Mouse (Mus musculus): ENCODE measurements at regions not wholly inside any gene's neighbourhood (a gene's known extent, or its start where the extent isn't known, plus 50 kb on each side); places are given as distances from the start of the nearest gene placed in this dataset.

DNA sequence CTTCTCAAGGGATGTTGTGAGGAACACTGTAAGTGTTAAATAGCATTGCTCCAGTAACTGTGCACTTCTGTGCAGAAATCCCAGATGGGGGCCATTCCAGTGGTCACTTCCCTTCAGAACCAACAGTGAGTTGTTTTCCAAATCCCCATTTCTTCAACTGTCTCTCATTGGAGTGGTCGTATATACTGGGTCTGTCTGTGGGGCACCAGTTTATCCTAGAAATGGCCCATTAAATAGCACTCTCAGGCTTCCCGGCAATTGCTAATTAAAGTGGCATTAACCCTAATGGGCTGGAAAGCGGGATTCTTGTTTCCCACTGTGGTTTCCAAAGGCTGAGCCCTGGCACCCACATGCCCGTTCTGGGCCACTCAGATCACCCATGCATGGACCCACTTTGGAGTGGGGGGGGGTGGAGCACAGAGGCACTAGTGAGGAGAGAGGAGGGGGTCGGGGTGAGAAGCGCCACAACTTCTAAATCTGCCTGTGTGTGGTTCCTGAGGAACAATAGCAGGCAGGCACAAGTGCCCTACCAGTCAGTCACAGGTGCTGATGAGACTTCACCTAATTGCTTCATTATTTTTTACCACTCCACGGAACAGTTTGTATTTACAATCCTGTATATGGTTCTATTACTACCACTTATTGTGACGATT is 78.1 kb downstream of the Fam204a start:
- no peak for DNase-seq (ENCODE audit: extremely low spot score in 1 of 2, low spot score in 1 of 2)

DNA sequence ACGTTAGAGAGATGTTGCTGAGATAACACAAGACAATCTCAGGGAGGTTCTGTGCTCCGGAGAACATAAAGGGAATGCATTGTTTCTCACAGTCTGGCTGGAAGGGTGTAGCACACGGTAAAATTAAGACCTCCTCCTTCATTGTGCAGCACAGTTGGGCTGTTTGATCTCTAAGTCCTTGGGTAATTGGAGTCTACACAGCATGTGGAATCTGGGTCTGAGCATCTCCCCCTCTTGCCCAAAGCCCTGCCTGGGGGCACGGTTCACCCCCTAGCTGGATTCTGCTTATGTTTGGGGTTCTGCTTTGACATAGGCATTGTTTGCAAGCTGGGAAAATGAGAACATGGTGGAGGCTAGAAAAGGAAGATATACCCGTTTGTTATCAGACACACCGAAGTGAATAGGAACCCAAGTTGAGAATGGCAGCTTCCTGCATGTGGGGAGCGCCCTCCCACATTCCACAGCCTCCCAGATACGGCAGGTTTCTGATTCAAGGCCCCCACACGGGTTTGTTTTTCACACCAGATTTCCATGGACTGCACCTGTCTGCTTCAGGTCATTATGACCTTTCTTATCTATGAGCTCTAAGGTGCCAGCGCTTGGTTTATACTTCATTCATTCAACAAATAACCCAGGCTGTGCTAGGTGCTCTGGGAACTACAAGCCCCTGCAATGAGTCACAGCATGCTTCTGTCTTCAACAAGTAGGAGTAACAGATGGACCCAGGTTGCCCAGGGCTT is 79.9 kb downstream of the Fam204a start:
- DNase-seq (ENCODE audit: extremely low spot score in 1 of 2, low spot score in 1 of 2), result no peak

DNA sequence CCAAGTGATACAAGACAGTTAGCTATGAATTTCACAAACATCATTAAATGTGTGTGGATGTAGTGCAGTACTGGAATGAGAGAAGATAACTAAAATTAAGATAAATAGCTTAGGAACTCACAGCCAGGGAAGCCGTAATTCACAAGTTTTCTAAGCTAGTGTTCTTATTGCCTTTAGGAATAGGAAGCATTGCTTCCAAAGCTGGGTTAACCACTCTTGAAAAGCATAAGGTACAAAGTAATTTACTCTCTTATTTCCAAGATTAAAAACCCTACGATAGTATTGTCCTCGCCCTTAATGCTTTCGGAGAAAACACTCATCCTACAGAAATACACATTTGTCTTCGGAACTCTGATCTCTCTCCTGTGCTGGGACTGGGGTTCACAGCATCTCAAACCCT is 81.3 kb downstream of the Fam204a start:
- no peak for DNase-seq (ENCODE audit: extremely low spot score in 1 of 2, low spot score in 1 of 2)

DNA sequence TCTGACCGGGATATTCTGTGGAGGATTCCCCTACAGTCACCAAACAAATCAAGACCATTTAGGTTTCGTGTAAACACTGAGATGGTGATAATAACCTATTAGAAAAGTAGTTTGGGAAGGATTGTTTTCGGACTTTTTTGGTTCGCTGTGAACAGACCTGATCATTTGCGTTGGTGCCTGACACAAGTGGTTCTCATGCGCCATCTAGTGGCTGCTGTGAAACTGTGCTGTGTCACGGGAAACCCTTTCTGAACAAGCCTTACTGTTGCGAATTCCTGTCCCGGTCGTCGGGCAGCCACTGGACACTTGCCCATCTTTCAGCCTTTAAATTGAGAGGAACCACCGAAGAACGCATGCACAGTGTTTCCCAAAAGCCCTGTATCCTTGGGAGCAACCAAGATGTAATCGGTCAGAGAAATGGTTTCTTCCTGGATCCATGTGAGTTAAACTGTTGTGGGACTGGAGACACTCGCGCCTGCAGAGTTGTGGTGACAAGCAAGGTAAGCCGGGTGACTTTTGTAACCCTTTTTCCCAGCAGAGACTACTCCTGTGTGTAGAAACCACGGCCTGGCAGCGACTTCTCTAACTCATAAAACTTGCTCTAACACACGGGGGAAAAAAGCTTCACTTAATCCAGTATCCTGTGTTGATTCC is 82.0 kb downstream of the Fam204a start:
- DNase-seq (ENCODE audit: extremely low spot score in 1 of 2, low spot score in 1 of 2), result peak; percentile 33 to 89

DNA sequence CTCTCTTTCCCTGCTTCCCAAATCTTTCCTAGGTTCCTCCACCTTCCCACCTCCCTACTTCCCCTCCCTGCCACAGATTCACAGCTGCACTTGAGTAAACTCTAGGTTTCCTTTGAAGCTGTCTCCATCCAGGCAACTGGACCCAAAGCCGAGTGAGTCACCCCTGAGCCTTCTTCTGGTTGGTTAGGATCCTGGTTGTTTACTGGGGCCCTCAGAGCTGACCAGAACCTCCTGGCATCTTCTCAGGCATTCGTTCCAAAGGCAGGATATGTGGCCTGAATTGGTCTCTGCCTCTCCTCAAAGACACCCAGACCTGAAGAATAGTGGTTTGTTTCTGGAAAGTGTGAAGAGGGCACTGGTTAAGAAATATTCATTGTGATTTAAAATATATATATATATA is 87.6 kb downstream of the Fam204a start:
- DNase-seq (ENCODE audit: extremely low spot score in 1 of 2, low spot score in 1 of 2), result no peak

DNA sequence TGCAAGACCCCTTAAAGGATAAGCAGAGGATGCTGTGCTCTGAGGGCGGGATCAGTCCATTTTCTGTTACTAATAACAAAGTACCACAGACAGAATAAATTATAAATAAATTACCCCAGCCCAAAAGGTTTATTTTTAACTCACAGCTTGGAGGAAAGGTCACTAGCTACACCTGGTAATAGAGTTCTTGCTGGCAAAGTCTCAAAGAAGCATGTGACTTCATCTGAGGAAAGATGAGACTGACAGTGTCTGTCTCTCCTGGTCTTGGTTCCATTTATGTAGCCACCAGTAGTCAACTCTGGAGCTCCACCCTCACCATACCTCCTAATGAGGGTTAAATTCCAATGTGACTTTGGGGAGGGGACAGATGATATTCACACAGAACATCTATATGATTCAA is 90.0 kb downstream of the Fam204a start:
- DNase-seq (ENCODE audit: extremely low spot score in 1 of 2, low spot score in 1 of 2), result no peak

DNA sequence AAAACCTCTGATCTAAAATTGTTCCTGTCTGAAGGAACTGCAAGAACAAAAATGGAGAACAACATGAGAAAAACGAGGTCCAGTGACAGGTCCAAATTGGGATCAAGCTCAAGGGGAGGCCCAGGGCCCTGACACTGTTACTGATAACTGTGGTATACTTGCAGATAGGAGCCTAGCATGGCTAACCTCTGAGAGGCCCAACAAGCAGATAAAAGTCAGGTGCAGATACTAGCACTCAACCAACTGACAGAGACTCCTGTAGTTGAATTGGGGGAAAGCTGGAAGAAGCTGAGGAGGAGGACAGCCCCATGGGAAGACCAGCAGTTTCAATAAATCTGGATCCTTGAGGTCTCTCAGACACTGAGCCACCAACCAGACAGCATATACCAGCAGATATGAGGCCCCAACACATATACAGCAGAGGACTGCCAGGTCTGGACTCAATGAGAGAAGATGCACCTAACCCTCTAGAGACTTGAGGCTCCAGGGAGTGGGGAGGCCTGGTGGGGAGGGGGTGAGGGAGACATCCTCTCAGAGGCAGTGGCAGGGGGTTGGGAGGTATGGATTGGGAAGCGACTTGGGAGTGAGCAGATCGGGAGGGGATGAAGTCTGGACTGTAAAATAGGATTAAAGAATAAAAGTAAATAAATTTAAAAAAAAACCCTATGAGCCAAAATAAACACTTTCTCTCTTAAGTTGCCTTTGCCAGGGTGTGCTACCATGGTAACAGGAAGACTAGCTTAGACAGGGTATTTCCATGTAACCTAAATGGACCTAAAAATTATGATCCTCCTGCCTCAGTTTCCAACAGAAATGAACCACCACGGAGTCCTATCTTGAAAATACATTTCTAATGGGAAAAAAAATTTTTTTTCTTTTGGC is 91.8 kb downstream of the Fam204a start:
- DNase-seq (ENCODE audit: extremely low spot score in 1 of 2, low spot score in 1 of 2), result no peak

DNA sequence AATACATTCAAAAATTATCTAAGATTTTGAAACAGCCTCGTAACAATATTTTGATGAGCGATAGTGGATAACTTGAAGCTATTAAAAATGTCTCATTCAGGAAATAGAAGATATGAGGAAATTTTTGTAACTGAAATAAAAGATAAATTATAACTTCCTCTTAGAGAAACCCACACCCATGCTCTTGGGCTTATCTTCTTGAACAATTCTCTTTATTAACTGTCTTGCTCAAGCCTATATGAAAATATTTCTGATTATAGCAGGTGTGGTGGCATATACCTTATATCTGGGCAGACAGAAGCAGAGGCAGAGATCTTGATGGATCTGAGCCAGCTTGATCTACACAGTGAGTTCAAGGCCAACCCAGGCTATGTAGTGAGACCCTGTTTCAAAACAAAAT is 96.9 kb downstream of the Fam204a start:
- DNase-seq (ENCODE audit: extremely low spot score in 1 of 2, low spot score in 1 of 2), result no peak

DNA sequence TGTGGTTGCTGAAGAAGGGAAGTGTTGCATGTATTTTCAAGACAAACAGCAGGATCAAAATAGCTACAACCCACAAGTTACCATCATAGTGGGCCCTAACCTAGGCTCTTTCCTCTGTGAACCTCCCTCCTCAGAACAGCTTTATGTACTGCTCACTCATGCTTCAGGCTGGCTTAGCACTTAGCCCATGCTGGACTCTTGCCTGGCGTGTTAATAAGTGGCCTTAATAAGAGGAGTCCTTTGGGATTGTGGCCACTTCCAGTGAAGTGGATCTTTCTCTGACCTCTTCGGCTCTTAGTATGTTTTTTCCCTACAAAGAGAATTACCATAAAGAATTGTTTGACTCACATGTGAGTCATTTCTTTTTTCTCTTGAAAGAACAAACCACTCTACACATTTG is 101.9 kb downstream of the Fam204a start:
- no peak for DNase-seq (ENCODE audit: extremely low spot score in 1 of 2, low spot score in 1 of 2)

DNA sequence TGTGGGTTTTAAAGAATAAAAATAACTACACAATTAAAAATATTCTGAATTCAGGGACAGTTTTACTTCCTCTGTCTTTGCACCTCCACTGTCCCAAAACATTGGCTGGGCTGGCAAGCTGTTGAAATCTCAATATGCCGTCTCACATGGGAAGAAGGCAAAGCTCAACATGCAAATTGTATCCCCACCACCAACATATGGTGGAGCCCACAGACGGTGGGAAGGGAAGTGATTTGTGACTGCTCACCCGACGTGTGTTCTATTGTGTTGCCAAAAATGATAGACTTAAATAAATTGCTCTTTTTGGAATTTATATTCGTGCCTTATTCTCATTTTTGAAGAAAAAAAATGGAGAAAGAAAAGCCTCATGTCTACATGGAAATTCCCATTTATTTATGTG is 105.6 kb downstream of the Fam204a start:
- no peak for DNase-seq (ENCODE audit: extremely low spot score in 1 of 2, low spot score in 1 of 2)

DNA sequence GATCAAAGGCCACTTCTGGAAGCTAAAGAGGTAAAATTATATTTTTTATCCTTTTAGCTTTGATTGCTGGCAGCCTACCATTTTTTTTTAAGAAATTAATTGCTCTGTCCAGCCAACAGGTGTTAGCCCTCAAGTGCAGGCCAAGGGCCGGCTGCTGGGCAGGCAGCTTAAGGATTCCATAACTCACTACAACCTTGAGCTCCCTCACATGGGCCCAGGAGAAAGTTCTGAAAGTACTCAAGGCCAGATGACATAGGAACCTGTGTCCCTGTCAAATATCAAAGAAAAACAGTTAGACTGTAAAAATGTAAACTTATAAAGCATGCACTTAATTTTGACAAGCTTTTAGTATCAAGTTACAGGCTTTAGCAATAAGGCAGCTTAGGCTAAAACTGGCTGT is 107.5 kb downstream of the Fam204a start:
- DNase-seq (ENCODE audit: extremely low spot score in 1 of 2, low spot score in 1 of 2), result no peak

DNA sequence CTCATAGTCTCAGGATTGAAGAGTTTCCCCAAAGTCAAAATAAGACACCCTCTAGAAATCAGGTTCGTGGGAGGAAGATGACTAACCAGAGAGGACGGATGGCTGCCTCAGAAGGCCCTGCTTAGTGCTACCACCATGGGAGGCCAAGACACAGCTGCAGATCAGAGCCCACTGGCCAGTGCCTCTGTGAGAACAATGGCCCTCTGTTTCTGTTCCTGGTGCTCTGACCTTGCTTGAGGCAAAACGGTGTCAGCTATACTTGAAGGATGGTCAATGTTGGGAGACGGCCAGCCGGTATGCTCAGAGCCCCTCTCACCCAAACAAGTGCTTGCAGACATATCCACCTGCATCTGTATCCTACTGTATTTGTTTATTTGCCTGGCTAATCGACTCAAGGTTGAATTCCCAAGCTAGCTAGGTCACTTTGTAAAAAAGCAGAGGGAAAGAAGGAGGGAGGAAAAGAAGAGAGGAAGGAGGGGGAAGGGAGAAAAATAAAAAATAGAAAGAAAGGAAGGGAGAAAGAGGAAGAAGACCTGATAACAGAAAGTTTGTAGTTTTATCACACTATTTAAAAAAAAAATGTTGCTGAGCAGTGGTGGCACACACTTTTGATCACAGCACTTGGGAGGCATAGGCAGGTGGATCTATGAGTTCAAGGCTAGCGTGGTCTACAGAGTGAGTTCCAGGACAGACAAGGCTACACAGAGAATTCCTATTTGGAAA is 112.7 kb downstream of the Fam204a start:
- DNase-seq (ENCODE audit: extremely low spot score in 1 of 2, low spot score in 1 of 2), result no peak

DNA sequence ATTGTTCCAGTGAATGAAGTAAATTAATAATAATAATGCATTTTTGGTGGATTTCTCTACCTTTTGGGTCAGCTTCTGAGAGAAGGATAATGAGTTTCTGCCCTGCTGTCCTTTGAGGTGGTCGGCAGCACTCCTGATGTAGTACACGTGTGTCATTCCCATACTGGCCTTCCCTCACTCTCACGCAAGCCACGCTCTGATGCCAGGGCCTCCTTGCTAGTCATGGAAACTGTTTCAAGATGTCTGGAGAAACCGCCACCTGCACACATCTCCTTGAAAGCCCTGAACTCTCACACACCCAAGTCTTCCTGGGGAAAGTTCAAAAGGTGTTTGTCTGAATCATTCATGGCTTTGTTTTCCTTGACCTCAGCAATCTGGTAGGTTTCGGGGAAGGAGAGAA is 116.2 kb downstream of the Fam204a start:
- DNase-seq (ENCODE audit: extremely low spot score in 1 of 2, low spot score in 1 of 2), result no peak

DNA sequence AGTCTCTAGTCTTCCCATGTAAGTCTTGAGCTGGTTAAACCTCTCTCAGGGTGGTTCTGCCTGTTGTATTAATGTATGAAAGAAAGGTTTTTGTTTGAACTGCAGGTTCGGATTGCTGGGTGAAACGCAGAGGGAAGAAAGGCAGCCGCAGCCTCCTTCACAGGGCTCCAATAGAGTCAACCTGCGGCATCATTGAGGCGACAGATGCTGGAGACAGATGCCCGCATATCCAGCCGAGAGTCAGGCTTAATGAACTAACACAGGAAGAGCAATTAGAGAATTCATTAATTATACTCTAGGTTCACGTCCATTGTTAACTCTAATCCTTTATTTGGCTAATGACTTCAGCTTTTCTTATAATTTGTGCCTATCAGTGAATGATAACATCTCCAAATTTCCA is 117.0 kb downstream of the Fam204a start:
- no peak for DNase-seq (ENCODE audit: extremely low spot score in 1 of 2, low spot score in 1 of 2)

DNA sequence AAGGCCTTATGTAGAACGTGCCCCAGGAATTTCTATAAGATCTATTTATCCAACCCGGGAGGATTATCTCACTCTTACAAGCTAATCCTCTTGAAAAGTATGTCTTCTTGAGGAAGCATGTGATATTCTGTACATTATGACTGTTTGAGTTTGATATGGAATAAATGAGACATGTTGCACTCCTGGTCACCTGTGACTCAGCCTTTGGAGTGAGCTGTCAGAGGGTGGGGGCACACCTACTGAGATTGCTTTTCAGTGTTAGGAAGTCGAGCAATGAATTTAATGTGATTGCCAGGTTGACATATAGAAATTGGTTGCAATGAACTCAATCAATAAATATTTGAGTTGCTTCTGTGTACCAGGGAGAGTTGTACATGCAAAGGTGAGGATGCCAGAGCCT is 128.6 kb downstream of the Fam204a start:
- DNase-seq (ENCODE audit: extremely low spot score in 1 of 2, low spot score in 1 of 2), result no peak

DNA sequence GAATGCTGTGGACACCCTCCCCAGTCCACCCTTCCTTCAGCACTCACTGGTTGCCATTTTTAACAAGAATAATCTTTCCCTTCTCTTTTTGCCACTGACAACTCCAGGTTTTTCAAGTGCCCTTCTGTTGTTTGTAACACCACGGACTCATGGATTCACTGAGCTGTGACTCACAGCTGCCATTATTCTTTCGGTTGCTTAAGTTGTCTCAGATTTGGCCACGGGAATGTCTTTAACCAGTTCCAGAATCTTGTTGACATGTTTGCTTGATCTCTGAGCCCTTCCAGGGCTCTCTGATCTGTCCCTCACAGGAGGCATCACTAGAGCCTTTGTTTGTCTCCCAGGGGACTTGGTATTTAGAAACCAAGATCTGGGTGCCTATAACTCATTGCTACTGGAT is 131.5 kb upstream of the Rab11fip2 start:
- no peak for DNase-seq (ENCODE audit: extremely low spot score in 1 of 2, low spot score in 1 of 2)

DNA sequence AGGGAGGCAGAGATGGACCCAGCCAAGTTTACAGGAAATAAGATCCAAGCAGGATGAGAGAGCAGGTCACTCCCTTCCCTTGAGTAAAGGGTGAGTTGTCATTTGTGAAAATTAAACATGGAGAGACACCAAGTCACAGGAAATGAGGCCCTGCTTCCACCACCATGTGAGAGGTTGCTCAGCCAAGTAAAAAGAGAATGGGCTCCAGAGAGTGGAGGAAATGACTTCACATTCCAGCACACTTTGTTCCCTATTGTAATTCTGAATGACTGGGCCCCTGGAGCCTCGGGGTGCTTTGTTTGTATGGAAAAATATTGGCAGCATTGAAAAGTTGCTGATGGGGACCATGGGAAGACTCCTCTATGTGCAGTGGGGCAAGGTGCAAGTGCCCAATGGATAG is 129.9 kb upstream of the Rab11fip2 start:
- DNase-seq (ENCODE audit: extremely low spot score in 1 of 2, low spot score in 1 of 2), result no peak

DNA sequence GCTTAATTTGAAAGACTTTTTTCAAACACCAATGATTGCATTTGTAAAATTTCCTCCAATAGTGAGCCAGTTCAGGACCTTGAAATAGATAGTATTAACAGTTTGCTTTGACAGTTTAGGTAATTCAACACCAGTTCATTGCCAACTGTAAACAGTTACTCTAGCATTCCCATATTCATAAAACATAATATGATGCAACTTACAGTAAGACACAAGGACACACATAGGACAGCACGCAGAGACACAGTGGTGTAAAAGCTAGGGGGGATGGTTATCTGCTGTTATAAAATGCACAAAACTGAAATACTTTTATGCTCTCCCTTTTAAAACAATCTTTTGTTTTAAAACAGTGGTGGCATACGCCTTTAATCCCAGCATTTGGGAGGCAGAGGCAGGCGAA is 122.7 kb upstream of the Rab11fip2 start:
- no peak for DNase-seq (ENCODE audit: extremely low spot score in 1 of 2, low spot score in 1 of 2)

DNA sequence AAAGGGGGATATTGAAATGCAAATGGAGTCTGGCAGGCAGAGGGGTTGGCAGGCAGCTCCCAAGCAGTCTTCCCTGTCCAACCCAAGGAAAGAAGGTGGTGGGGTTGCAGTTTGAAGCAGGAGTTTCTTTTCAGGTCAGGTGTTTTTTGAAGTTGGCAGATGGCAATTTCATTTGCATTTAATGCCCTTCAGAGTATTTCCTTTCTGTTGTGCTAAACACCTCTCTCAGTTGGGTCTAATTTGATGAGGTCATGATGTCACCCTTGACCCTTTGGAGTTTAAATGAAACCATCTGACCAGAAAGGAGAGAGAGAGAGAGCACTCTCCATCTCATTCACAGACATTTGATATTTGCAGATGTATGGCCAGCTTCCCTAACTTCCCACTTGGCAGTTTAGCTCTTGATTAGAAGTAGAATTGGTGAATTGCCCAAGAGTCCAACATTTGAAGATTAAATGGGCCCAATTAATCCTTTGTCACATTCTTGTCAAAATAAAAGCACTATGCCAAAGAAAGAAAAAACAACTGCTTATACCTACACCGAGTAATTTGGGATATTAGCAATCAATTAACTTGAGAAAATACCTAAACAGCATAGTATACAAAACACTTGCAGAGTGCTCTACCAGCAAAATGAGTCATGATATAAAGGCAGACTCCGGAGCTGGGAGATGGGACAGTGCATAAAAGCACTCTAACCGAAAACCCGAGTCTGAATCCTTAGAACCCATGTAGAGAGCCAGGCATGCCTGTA is 111.8 kb upstream of the Rab11fip2 start:
- no peak for DNase-seq (ENCODE audit: extremely low spot score in 1 of 2, low spot score in 1 of 2)

DNA sequence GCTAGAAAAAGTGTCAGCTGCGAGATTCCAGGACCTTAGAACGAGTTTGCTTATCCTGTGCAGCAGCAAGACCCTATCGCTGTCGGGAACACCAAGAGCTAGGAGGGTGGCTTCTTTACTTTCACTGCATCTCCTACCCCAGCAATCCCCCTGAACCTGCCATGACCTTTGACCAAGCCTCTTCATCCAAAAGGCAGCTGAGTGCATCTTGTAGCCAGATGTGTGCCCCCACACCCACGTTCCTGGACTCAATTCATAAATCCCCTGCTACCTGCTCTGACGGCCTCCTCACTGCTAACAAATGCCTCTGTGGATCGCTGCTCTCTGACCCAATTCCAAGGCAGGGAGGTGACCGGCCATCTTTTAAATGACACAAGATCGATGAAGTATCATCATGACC is 107.7 kb upstream of the Rab11fip2 start:
- DNase-seq (ENCODE audit: extremely low spot score in 1 of 2, low spot score in 1 of 2), result no peak
